Mouse (Mus musculus) midbrain, embryonic 15.5 days (tissue): ENCODE data around the gene Ankrd34a. TPM values are rescaled to one million over a fixed set of nuclear protein-coding genes. Genes with fewer than 3 reads are reported as not detected.

Experiments
- ATAC-seq: fragments of 200-750 bp; cut with Nextera tagmentation; replicated peaks from 2 replicates; pipeline ENCODE4 v1.8.0; 2017; ENCODE audit warnings: moderate TSS enrichment
- H3K27ac ChIP-seq: fragments of 300-500 bp; sonication (generic); 2 replicates; pipeline ENCODE4 v1.5.1; 2015; ENCODE audit warnings: mild to moderate bottlenecking, inconsistent platforms
- H3K27me3 ChIP-seq: fragments of 300-500 bp; sonication (generic); replicated peaks from 2 replicates; pipeline ENCODE4 v1.6.1; 2015; ENCODE audit warnings: inconsistent platforms
- H3K36me3 ChIP-seq: fragments of 300-500 bp; sonication (generic); replicated peaks from 2 replicates; pipeline ENCODE4 v1.6.1; 2015; ENCODE audit warnings: inconsistent platforms
- H3K4me1 ChIP-seq: fragments of 300-500 bp; sonication (generic); 2 replicates; pipeline ENCODE4 v1.6.1; 2015; ENCODE audit warnings: inconsistent platforms
- H3K4me2 ChIP-seq: fragments of 300-500 bp; sonication (generic); 2 replicates; pipeline ENCODE4 v1.6.1; 2015; ENCODE audit warnings: inconsistent platforms, mild to moderate bottlenecking, moderate library complexity
- H3K4me3 ChIP-seq: fragments of 300-500 bp; sonication (generic); 2 replicates; pipeline ENCODE4 v1.5.1; 2015; ENCODE audit warnings: mild to moderate bottlenecking, inconsistent platforms
- H3K9ac ChIP-seq: fragments of 300-500 bp; sonication (generic); 2 replicates; pipeline ENCODE4 v1.6.1; 2015; ENCODE audit warnings: mild to moderate bottlenecking, inconsistent platforms
- H3K9me3 ChIP-seq: fragments of 300-500 bp; sonication (generic); 2 replicates; pipeline ENCODE4 v1.6.1; 2016; ENCODE audit warnings: inconsistent platforms
- WGBS: fragments of 180-500 bp; shearing (Covaris S2); methylation state at CpG from one replicate; pipeline ENCODE4 v1.1.7; 2015; ENCODE audit warnings: mixed read lengths; 5-methylcytosine and 5-hydroxymethylcytosine counted together
- polyA plus RNA-seq: library from polyadenylated mRNA; unstranded; fragments of >200 nt; fragmentation: Nextera tagmentation; extraction: Ambion mirVana; gene quantifications from 2 replicates; pipeline ENCODE4 v1.2.1, GENCODE M21; 2015

Ankrd34a gene
- 15.0 and 16.7 TPM in 2 replicates for polyA plus RNA-seq

DNA sequence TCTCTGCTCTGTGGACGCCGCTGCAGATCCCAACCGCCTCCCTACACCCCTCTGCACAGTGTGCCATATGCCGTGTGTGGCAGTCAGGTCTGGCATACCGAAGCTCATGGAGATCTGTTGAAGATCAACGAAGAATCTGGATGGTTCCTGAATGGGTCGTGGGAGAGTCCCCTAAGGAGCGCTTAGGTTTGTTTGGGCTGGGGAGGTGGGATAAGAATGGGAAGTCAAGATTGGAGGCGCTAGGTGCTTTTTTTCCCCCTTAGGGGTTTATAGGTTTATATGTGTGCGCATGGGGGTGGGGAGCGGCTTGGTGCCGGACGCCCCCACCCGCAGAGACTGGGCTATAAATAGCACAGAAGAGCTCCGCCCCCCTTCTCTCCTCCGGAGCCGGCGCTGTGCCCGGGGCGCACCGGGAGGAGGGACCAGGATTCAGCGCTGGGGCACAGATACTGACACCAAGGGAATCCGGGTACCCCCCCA lies at the start of gene Ankrd34a:
Gene Ankrd34a, plus strand, starts transcription at position 409 of the 480 bp plus-strand sequence.
- peak within 1 kb of the TSS; percentile 51 for H3K9ac ChIP-seq
- H3K4me2 ChIP-seq = peak within 1 kb of the TSS; percentile 95
- H3K27ac ChIP-seq = peak within 1 kb of the TSS; percentile 53
- no peaks in the 10 kb centered on the region for H3K9me3 ChIP-seq
- no peaks in the 10 kb centered on the region for H3K36me3 ChIP-seq
- H3K4me3 ChIP-seq = peak within 1 kb of the TSS; percentile 51
- no peak for ATAC-seq
- peaks cover 3% of the 10 kb centered on the region; the same call in 1 of the 2 replicates for H3K27me3 ChIP-seq
- H3K4me1 ChIP-seq = peaks cover 67% of the 10 kb centered on the region
- under 1% methylated on average over 17 of the region's 23 CpGs for WGBS

DNA sequence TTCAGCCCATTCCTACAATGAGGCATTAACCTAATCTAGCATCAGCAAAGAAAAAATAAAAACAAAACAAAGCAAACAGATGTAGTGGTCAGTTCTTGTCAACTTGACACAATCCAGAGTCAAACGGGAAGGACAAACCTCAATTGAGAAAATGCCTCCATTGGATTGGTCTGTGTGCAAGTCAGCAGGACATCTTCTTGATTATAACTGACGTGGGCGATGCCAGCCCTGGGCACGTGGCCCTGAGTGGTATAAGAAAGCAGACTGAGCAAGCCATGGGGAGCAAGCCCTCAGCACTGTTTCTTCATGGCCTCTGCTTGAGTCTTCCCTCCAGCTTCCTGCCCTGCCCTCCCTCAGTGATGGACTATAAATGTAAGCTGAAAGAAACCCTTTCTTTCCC lies 49.6 kb upstream of the Ankrd34a start:
- H3K9ac ChIP-seq = no peak overlapping the region
- H3K27ac ChIP-seq = no peak overlapping the region
- no peaks in the 10 kb centered on the region for H3K36me3 ChIP-seq
- no peaks in the 10 kb centered on the region for H3K9me3 ChIP-seq
- H3K27me3 ChIP-seq = peaks cover 7% of the 10 kb centered on the region; the same call in 1 of the 2 replicates
- H3K4me2 ChIP-seq = no peak overlapping the region
- ATAC-seq = no peak
- 0 out of 2 replicates have a peak, but pooled peaks cover 2% of the 10 kb centered on the region for H3K4me1 ChIP-seq
- 47% methylated on average over 4 of the region's 4 CpGs for WGBS
- no peak overlapping the region for H3K4me3 ChIP-seq

DNA sequence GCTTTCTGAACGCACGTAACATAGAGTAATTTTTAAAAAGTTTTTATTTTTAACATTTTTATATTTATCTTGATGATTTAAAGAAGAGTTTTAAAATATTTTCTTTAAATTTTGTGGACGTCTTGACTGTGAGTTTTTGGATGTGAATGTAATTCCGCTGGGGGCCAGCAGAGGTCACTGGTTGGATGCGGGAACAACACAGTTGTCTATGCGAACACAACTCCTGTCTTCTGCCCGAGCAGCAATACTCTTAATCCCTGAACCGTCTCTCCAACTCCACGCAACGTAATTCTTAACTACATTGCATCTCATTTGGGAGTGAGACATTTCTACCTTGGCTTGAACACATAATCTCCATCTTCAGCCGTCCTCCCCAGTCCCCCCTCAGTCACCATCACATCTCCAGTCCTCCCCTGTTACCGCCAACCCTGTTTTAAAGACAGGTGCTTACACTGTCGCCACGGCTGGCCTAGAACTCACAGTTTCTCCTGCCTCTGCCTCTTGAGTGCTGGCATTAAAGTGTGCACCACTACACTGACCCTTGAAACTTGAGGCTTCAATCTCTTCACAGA lies 49.0 kb upstream of the Ankrd34a start:
- WGBS = 7% methylated on average over 14 of the region's 14 CpGs
- 0 out of 2 replicates have a peak, but pooled peaks cover 2% of the 10 kb centered on the region for H3K4me1 ChIP-seq
- H3K27ac ChIP-seq = no peak overlapping the region
- ATAC-seq = peak; percentile 52
- H3K36me3 ChIP-seq = no peaks in the 10 kb centered on the region
- H3K4me3 ChIP-seq = no peak overlapping the region
- peak overlapping the region; percentile 28 for H3K4me2 ChIP-seq
- no peak overlapping the region for H3K9ac ChIP-seq
- no peaks in the 10 kb centered on the region for H3K9me3 ChIP-seq
- H3K27me3 ChIP-seq = peaks cover 3% of the 10 kb centered on the region; the same call in 1 of the 2 replicates

DNA sequence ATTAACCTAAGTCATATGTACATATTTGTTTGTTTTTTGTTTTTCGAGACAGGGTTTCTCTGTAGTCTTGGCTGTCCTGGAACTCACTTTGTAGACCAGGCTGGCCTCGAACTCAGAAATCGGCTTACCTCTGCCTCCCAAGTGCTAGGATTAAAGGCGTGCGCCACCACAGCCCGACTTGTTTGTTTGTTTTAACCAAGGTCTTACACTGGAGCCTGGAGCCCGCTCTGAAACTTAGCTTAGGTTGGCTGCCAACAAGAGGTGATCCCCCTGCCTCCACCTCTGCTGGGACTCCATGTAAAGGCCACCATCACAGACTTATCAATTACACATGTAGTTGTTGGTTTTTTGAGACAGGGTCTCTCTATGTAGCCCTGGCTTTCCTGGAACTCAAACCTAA lies 47.6 kb upstream of the Ankrd34a start:
- Histone ChIP-seq H3K9me3 (no peaks in the 10 kb centered on the region), H3K4me1 (0 out of 2 replicates have a peak, but pooled peaks cover 2% of the 10 kb centered on the region), H3K9ac (no peak overlapping the region), H3K4me2 (no peak overlapping the region), H3K27ac (no peak overlapping the region), H3K27me3 (peaks cover 3% of the 10 kb centered on the region; the same call in 1 of the 2 replicates), H3K36me3 (no peaks in the 10 kb centered on the region), H3K4me3 (no peak overlapping the region)
- ATAC-seq = no peak
- WGBS = 88% methylated on average over 7 of the region's 7 CpGs

DNA sequence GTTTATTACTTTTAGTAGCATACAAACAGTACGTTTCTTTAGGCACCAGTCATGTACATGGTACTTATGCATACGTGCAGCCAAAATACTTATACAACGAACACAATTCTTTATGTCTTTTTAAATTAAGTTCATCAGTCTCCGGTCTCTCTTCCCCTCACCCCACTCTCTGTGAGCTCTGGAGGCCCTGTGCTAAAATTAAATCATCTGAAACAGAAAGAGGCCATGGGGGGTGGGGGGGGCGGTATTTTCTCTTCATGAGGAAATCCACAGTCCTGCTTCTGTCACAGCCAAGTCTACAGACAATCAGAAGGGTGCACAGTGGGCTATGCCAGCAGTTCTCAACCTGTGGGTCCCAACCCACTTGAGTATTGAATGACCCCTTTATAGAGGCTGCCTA lies 47.1 kb upstream of the Ankrd34a start:
- H3K27ac ChIP-seq = no peak overlapping the region
- 82% methylated on average over 5 of the region's 5 CpGs for WGBS
- H3K36me3 ChIP-seq = no peaks in the 10 kb centered on the region
- no peak overlapping the region for H3K9ac ChIP-seq
- ATAC-seq = no peak
- no peak overlapping the region for H3K4me2 ChIP-seq
- peaks cover 3% of the 10 kb centered on the region; the same call in 1 of the 2 replicates for H3K27me3 ChIP-seq
- H3K9me3 ChIP-seq = no peaks in the 10 kb centered on the region
- H3K4me3 ChIP-seq = no peak overlapping the region
- H3K4me1 ChIP-seq = 0 out of 2 replicates have a peak, but pooled peaks cover 2% of the 10 kb centered on the region

DNA sequence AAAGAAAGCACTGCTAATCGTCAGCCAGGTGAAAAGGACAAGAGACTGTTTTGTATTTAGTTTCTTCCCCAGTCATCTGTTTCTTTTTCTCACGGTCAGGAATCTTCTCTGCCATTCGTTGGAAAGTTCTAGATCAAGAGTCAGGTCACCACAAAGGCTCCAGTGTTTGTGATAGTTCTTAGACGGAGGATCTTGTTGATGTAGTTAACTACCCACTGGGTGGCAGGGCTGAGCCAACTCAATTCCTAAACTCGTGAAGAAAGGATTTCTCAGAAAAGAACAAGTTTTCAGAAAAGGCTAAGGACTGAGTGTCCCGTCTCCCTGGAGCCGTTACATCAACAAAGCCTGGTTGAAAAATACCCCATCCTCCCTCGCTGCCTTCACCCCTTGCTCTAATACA lies 45.2 kb upstream of the Ankrd34a start:
- Histone ChIP-seq H3K27ac (no peak overlapping the region), H3K4me2 (no peak overlapping the region), H3K27me3 (peaks cover 2% of the 10 kb centered on the region; the same call in 1 of the 2 replicates), H3K4me3 (no peak overlapping the region), H3K9ac (no peak overlapping the region), H3K36me3 (no peaks in the 10 kb centered on the region), H3K4me1 (peaks cover 8% of the 10 kb centered on the region; the same call in 1 of the 2 replicates), H3K9me3 (no peaks in the 10 kb centered on the region)
- no peak for ATAC-seq
- 18% methylated on average over 8 of the region's 8 CpGs for WGBS

DNA sequence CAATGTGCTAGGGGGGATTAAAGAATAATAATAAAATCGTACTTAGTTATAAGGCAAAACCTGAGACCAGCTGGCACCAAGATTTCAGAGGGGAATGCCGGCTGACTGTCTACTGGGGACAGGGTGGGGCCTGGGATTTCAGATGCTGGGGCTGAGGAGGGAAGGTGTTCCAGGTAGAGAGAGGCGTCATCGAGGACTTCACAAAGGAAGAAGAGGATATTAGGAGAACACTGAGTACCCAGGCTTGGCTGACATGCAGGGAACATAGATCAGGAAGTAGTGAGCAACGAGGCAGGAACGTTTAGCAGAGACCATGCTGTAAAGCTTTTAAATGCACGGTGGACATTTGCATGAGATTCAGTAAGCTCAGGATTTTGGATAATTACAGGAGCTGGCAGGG lies 44.5 kb upstream of the Ankrd34a start:
- H3K9me3 ChIP-seq = no peaks in the 10 kb centered on the region

DNA sequence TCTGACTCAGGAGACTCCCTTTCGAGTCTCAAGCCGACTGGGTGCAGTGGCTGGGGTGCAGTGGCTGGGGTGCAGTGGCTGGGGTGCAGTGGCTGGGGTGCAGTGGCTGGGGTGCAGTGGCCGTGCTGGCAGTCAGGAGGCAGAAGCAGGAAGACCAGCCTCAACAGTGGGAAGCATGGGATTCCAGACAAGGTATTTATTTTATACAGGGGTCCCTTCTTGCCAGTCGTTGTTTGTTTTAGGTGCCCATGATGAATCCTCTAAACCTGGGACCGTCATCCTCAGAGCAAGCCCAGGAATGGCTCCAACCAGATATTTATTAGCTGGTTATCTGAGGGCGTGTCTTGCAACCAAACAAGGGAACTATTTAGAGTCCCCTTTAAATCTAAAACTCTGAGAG lies 42.8 kb upstream of the Ankrd34a start:
- Histone ChIP-seq H3K27ac (no peak overlapping the region), H3K4me3 (no peak overlapping the region), H3K36me3 (no peaks in the 10 kb centered on the region), H3K4me1 (peaks cover 20% of the 10 kb centered on the region), H3K9ac (no peak overlapping the region), H3K9me3 (no peaks in the 10 kb centered on the region), H3K4me2 (no peak overlapping the region), H3K27me3 (no peaks in the 10 kb centered on the region; the same call in 1 of the 2 replicates)
- no peak for ATAC-seq
- 79% methylated on average over 6 of the region's 6 CpGs for WGBS

More for the DNA sequence above, 44.5 kb upstream of the Ankrd34a start:
- Histone ChIP-seq H3K4me2 (no peak overlapping the region), H3K4me1 (peaks cover 14% of the 10 kb centered on the region), H3K9ac (no peak overlapping the region), H3K27me3 (no peaks in the 10 kb centered on the region; the same call in 1 of the 2 replicates), H3K4me3 (no peak overlapping the region), H3K27ac (no peak overlapping the region), H3K36me3 (no peaks in the 10 kb centered on the region)
- 74% methylated on average over 7 of the region's 7 CpGs for WGBS
- ATAC-seq = no peak

DNA sequence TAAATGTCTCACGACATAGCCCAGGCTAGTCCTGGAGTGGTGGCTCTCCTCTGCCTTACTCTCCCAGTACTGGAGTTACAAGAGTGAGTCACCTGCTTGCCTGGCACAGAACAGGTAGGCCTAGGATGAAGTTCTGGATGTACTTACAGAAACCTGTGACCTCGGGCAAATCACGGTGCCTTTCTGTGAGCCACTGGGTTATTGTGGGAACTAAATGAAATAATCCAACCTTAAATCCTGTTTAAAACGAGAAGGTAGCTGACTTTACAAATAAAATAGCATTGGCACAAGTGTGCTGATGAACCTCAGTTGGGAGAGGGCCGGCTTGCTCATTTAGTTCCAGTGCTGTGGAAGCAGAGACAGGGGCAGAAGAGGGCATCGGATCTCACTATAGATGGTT lies 42.2 kb upstream of the Ankrd34a start:
- WGBS = 80% methylated on average over 6 of the region's 6 CpGs
- no peak overlapping the region for H3K27ac ChIP-seq
- H3K36me3 ChIP-seq = no peaks in the 10 kb centered on the region

DNA sequence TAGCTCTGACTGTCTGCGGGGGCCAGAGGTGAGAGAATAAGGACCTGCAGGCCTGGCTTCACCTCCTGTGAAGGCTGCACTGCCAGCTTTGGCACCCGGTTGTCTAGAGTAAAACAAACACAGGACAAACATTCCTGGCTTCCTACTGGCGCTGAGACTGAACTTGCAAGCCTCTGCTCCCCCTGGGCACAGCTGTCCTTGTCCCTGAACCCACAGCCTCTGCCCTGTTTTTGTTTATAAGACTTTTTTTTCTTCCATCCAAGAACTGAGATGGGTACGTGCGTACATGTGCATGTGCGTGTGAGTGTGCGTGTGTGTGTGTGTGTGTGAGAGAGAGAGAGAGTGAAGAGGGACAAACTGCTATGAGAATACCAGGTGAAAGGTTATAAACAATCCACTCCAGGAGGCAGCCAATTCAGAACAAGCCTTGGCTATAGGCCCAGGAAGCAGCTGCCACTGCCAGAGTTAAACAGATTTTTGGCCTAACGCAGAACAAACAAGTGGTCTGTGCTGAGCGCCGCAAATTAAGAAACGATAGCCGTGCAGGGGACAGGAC lies 41.3 kb upstream of the Ankrd34a start:
- H3K36me3 ChIP-seq = no peaks in the 10 kb centered on the region
- H3K4me2 ChIP-seq = no peak overlapping the region
- peaks cover 35% of the 10 kb centered on the region for H3K4me1 ChIP-seq
- 42% methylated on average over 12 of the region's 12 CpGs for WGBS
- peak overlapping the region; percentile 43 for H3K27ac ChIP-seq
- H3K9me3 ChIP-seq = no peaks in the 10 kb centered on the region
- H3K4me3 ChIP-seq = no peak overlapping the region
- no peaks in the 10 kb centered on the region for H3K27me3 ChIP-seq
- ATAC-seq = no peak
- H3K9ac ChIP-seq = no peak overlapping the region

More for the DNA sequence above, 42.2 kb upstream of the Ankrd34a start:
- Histone ChIP-seq H3K4me3 (no peak overlapping the region), H3K4me2 (no peak overlapping the region), H3K9ac (no peak overlapping the region), H3K9me3 (no peaks in the 10 kb centered on the region), H3K4me1 (peaks cover 26% of the 10 kb centered on the region), H3K27me3 (no peaks in the 10 kb centered on the region)
- no peak for ATAC-seq

DNA sequence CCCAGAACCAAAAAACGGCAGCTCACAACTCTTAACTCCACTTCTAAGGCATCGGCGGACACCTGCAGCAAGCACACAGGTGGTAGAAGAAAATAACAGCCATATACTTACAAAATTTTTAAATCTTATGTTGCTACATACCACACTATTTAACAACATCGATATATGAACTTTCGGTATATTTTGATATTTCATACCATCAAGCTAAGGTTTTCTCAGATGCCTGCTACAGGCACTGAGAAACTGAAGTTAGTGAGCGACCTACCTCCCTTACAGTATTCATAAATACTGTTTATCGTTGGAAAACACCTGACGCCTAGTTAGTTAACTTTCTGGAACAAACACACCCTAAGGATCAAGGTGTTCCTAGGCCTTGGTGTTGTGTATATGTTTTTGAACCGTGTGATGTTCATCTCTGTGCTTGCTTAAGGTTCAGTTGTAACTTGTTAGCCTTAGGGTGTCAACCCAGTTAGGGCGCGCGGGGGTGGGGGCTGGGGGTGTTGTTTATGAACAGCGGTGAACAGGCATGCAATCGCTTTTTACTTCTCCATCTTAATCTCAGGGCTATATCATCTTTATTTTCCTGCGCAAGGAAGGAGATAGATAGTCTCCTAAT lies 40.3 kb upstream of the Ankrd34a start:
- peak overlapping the region; percentile 85; the same call in 1 of the 2 replicates for H3K4me2 ChIP-seq
- 0 out of 2 replicates have a peak overlapping the region, but pooled peaks have one; percentile 43 for H3K27ac ChIP-seq
- no peaks in the 10 kb centered on the region for H3K27me3 ChIP-seq
- no peaks in the 10 kb centered on the region for H3K36me3 ChIP-seq
- peaks cover 45% of the 10 kb centered on the region for H3K4me1 ChIP-seq
- 85% methylated on average over 15 of the region's 15 CpGs for WGBS
- H3K4me3 ChIP-seq = no peak overlapping the region
- no peak overlapping the region for H3K9ac ChIP-seq
- H3K9me3 ChIP-seq = no peaks in the 10 kb centered on the region
- no peak for ATAC-seq
